Mouse (Mus musculus): Measurements from ENCODE around the gene BC024978. TPM values are rescaled to one million over a fixed set of nuclear protein-coding genes. Genes with fewer than 3 reads are reported as not detected.

BC024978 gene
- 10 to 100 TPM; 16.3 to 16.6 TPM for total RNA-seq (2021)

DNA sequence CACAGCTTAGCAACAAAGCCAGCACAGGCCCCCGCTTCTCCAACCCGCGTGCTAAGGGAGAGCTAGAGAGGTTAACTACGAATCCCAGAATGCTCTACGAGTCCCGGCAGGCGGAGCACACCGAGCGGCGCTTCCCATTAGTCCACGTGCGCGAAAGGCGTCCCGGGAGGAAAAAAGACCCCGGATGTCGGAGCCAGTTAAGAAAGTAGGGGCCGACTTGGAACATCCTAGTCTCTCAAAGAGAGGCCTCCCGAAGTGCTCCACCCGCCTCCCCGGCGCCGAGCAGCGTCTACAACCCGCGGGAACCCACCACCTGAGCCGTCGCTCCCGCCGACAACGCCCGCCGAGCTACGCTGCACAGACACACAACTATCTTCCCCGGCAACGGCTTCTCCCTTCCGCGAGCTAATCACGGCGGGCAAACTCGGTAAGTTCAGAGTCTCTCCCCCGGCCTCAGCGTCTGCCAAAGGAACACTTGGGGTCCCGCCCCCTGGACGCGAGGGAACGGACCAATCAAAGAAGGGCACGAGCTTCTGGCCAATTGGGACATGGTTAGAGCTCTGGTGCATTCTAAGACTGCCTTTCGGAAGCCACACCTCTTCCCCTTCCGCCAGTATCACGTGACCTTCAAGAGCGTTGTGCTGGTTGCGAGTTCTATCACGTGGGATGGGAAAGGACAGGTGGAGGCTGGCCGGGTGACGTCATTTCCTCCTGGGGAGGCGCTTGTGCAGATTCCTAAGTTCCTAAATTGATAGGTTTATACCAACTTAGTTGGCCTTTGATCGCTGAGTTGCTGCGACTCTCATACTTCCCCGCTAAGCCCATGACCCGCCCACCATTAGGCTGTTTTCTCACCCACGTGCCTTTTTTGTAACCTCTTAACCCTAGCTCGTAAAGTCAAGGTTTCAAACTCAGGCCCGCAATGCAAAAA lies at the start of gene BC024978, which contains the start of gene Snrpa:
TSS of gene BC024978 (plus strand) at position 101 of the 931 bp plus-strand sequence.
TSS of gene Snrpa (minus strand) at position 591 of the 931 bp plus-strand sequence.
- DNase-seq = peak; percentile 91 to 92
- intact Hi-C loops (cut with DNase I) = loop anchor here (1.0 to 2.0 kb wide), 4 partner anchors 17 to 37 kb away; partner anchors contain the start of gene Egln2

DNA sequence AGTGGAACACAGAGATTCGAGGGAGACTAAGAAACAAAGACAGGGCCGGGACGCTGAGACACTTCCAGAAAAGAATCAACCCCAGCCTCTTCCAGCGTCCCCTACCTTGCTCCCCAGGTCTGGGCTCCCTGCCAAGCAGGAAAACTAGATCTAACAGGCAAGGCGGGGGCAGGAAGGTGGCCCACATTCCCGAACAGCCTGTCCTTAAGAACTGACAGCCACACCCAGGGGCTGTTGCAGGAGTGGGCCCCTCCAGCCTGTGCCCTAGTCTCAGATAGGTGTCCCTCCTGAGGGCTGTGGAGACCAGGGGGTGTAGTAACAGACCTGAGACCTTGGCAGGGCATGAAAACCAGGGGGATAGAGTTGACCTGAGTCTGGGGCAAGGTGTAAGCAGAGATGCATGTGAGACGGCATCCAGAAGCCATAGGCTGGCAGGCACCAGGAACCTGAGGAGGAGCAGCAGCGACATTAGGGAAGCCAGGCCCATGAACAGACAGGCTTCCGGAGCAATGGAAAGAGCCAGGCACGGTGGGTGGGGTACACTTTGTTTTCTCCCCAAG lies 42.3 kb upstream of the BC024978 start, which contains the start of gene Cyp2t4:
TSS of gene Cyp2t4 (plus strand) at position 510 of the 560 bp plus-strand sequence.
- intact Hi-C loops (cut with DNase I) = no loop called here
- peak; percentile 48 to 56 for DNase-seq

DNA sequence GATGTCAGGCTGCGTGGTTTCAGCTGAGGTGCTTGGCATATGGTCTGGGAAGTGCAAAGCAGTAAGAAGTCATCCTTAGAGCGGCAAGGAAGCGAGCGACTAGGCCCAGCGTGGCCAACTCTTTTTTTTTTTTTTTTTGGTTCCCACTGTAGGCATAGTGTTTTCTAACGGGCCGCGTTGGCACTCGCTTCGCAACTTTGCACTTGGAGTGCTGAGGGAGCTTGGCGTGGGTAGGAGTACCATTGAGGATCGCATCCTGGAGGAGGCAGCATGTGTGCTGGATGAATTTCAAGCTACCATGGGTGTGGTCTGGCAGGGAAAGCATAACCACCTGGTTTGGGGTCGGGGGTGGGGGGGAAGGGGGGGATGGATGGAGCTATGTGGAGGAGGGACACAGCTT lies 39.6 kb upstream of the BC024978 start:
- intact Hi-C loops (cut with DNase I) = loop anchor here (5.0 kb wide), 1 partner anchor 121 kb away; no protein-coding TSS in a partner anchor
- no peak for DNase-seq

- no peak for DNase-seq
- intact Hi-C loops (cut with DNase I) = loop anchor here (2.0 to 5.0 kb wide), 2 partner anchors 37 to 119 kb away; partner anchors contain the start of gene BC024978
Observed at GRCm38 (mm10) chr7:27158171-27158570, 37.4 kb upstream of the BC024978 start.

- DNase-seq = no peak
- intact Hi-C loops (cut with DNase I) = loop anchor here (2.0 to 5.0 kb wide), 2 partner anchors 36 to 118 kb away; partner anchors contain the start of gene BC024978
Observed at GRCm38 (mm10) chr7:27159256-27159655, 36.3 kb upstream of the BC024978 start.

DNA sequence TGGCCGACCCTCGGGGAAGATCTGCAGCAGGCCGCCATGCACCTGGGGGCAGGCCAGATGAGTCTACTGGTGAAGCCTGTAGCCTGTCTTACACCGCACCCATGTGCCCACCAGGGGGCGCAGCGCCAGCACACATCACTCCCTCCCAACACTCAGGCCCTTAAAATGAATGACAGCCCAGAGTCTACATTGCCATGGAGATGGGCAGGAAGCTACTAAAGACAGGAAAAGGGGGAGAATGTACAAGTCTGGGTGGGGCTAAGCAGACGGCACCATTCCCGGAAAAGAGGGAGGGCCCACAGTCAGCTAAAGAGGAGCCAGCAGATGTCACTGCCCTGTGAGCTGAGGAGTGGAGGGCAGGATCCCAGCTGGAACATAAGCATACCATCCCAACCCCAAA lies 35.7 kb upstream of the BC024978 start:
- DNase-seq = peak; percentile 85 to 87
- intact Hi-C loops (cut with DNase I) = loop anchor here (2.0 to 10.0 kb wide), 3 partner anchors 35 to 325 kb away; partner anchors contain the start of genes BC024978 and Sertad1

DNA sequence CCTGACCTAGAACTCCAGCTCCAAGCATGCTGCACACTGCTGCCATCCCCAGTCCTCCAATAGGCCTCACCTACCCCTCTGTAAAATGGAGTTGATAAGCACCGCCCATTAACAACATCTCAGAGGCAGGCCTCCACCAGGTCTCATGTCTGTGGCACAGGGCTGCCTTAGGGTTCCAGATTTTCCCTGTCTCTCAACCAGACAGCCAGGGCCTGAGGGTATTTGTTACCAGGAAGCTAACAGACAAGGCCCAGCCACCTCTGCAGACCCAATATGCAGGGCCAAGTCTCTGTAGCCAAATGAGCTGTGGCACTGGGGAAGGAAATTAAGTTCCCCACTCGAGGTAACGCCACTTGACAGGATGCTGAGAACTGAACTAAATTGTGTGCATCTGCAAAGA lies 34.7 kb upstream of the BC024978 start:
- DNase-seq = no peak
- intact Hi-C loops (cut with DNase I) = loop anchor here (10.0 kb wide), 1 partner anchor 324 kb away; the partner anchor contains the start of gene Sertad1

DNA sequence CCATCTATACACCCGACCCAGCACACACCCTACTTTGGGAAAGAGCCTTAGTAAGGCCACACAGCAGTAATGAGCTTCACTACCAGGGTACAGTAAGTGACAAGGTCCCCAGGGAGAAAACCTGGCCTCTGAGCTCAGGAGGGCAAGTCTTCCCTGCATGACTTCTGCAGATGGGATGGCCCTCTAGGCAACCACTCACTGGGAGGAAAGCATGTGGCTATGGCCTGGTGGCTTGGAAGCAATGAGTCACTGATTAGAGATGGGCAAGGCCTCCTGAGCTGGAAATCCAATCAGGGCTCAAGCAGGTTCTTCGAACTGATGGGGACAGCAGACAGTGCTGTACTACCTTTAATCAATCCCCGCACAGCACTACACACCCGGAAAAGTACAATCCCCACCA lies 33.8 kb upstream of the BC024978 start:
- DNase-seq = no peak
- intact Hi-C loops (cut with DNase I) = loop anchor here (2.0 to 10.0 kb wide), 2 partner anchors 17 to 323 kb away; partner anchors contain the start of genes Rab4b and Sertad1

DNA sequence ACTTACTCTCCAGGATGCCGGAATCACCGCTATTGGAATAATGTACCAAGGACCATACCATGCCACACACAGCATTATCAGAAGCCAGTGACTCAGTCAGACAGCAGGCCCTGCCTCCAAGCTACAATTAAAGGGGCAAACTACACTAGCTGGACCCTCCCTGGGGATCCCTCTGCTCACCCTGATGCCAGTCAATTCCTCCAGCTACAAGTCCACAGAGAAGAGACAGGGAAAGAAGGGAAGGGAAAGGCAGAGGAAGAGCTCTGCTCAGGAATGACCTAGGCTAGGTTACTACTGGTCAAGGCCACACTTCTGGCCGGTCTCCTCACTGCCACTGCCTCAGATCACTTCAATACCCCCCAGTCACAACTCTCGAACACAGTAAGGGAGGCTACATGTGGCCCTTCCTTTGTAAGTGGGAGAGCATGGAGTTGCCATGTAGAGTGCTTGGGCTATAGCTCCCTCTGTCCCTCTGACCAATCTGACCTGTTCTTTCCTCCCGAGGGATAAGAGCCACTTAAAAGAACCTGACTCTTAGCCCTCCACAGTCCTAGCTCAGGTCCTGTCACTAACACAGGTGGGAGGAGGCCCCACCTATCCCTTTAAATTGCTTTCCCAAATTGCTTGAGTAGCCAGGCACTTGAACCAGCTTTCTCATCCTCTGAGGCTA lies 32.7 kb upstream of the BC024978 start:
- DNase-seq = no peak
- intact Hi-C loops (cut with DNase I) = loop anchor here (2.0 to 10.0 kb wide), 2 partner anchors 16 to 322 kb away; partner anchors contain the start of genes Rab4b and Sertad1

- DNase-seq = no peak
Observed at GRCm38 (mm10) chr7:27163450-27163805, 32.2 kb upstream of the BC024978 start.

GRCm38 (mm10) chr7:27164112-27164947 lies 31.3 kb upstream of the BC024978 start:
- no peak for DNase-seq
- intact Hi-C loops (cut with DNase I) = loop anchor here (10.0 kb wide), 1 partner anchor 320 kb away; the partner anchor contains the start of gene Sertad1

More at GRCm38 (mm10) chr7:27163450-27163805, 32.2 kb upstream of the BC024978 start:
- intact Hi-C loops (cut with DNase I) = loop anchor here (2.0 to 10.0 kb wide), 2 partner anchors 15 to 321 kb away; partner anchors contain the start of genes Rab4b and Sertad1

DNA sequence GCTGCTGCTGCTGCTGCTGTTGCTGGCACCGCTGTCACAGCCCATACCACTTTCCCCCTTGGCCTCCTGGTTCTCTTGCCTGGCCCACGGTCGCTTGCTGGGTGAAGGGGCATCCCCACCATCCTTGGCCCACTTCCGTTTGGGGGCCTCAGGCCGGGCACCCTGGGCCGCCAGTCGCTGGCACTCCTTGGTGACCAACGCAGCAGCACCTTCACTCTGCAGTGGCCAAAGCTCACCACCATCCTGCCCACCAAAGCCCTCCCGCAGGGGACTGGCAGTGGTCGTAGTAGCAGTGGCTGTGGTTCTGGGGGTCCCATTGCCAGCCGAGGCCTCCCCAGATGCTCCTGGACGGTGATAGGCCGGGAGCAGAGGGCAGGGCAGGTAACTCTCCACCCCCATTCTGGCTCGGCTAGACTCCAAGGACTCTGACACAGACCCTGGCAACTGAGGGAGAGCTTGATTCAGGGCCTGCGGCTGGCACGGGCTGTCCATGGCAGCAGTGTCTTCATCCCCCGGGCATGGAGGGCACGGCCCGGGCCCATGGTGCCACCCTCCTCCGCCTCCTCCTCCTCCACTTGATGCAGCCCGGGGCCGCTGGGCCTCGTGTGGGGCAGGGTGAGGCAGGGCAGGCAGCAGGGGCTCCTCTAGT lies 30.4 kb upstream of the BC024978 start:
- intact Hi-C loops (cut with DNase I) = loop anchor here (10.0 kb wide), 1 partner anchor 320 kb away; the partner anchor contains the start of gene Sertad1
- DNase-seq = no peak

DNA sequence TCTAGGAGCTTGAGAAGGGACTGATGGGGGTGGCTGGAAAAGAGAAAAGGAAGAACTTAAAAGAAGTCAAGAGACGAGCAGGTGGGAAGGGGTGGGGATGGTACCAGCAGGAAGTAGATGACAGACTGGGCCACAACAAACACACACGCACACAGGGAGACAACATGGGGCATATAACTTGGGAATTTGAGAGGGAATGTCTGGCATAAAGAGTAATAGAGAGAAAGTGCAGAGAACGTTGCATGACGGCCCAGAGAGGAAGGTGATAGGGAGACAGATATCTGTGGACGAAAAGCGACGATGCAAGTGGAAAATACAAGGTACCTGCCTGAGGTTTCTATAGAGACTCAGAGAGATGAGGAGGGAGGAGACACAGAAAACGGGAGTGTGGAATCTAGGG lies 29.9 kb upstream of the BC024978 start:
- DNase-seq = no peak

DNA sequence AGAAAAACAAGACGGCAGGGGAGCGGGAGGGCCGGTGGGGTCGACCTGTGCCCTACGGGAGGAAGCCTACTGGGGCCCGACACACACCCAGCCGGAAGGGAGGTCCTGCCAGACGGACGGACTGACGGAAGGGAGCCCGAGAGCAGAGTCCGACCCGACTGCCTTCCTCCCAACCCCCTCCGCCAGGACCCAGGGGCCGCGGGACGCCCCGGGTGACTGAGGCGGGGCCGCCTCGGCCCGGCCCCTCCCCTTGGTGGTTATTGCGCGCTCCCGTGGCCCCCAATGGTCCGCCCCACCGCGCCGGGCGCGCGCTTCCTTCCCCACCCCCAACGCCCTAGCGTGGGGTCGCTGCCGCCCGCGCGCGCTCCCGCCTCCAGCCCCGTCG lies 29.4 kb upstream of the BC024978 start:
- intact Hi-C loops (cut with DNase I) = loop anchor here (2.0 to 10.0 kb wide), 2 partner anchors 29 to 319 kb away; partner anchors contain the start of genes BC024978 and Sertad1

More for the DNA sequence above, 29.9 kb upstream of the BC024978 start:
- intact Hi-C loops (cut with DNase I) = loop anchor here (2.0 to 10.0 kb wide), 2 partner anchors 29 to 319 kb away; partner anchors contain the start of genes BC024978 and Sertad1

DNA sequence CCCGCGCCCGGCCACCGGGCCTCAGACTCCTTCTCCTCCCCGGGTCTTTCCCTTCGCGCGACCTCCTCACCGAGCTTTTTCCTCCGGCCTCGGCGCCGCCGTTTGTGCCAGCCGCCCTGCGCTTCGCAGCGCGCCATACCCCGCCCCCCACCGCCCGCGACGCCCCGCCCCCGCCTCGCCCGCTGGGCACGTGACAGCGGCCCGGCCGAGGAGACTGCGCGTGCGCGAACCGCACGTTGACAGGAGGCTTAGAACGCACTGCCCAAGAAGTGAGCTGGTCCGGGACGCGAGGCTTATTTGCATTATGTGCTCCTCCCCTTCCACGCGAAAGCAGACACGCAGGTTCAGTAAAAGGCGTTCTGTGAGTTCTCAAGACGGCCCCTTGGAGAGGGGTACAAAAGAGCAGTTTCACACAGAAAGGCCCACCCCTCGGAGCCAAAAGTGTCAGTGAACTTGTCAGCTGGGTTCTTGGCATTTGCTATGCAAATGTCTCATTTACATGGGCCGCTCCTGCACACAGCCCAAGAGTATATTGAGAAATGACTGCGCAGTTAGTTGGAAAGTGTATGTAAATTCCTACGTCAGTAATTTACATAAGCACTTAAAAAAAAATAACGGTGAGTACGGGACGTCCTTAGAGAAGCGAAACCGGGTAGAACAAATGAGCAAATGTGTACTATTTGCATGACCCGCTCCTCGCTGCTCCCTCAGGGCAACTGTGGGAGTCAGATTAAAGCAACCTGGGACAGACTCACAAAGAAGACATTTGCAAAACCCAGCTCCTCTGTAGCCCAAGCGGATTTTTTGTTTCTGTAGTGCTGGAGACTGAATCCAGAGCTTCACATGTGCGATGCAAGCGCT lies 28.7 kb upstream of the BC024978 start, which contains the start of gene Egln2:
TSS of gene Egln2 (minus strand) at position 189 of the 861 bp plus-strand sequence.
- intact Hi-C loops (cut with DNase I) = loop anchor here (2.0 to 10.0 kb wide), 2 partner anchors 28 to 318 kb away; partner anchors contain the start of genes BC024978 and Sertad1

More for the DNA sequence above, 29.4 kb upstream of the BC024978 start:
- DNase-seq = peak; percentile 87 to 93

GRCm38 (mm10) chr7:27167475-27168094 lies 28.0 kb upstream of the BC024978 start:
- intact Hi-C loops (cut with DNase I) = loop anchor here (2.0 to 10.0 kb wide), 2 partner anchors 27 to 317 kb away; partner anchors contain the start of genes BC024978 and Sertad1
- no peak for DNase-seq

More for the DNA sequence above, 28.7 kb upstream of the BC024978 start, which contains the start of gene Egln2:
- peak; percentile 95 to 97 for DNase-seq

Data from heart, postnatal 36 days (tissue).